Mouse (Mus musculus): ENCODE measurements around the gene Mfn1. TPM values are rescaled to one million over a fixed set of nuclear protein-coding genes. Genes with fewer than 3 reads are reported as not detected.

Mfn1 gene
- total and polyA plus RNA-seq, 3 experiments, result 16.6 to 27.4 (median 25.6) TPM

DNA sequence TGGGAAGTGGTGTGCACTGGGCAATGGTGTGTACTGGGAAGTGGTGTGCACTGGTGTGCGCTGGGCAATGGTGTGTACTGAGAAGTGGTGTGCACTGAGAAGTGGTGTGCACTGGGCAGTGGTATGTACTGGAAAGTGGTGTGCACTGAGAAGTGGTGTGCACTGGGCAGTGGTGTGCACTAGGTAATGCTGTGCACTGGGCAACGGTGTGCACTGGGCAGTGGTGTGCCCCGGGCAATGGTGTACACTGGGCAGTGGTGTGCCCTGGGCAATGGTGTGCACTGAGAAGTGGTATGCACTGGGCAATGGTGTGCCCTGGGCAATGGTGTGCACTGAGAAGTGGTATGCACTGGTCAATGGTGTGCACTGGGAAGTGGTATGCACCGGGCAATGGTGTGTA, 80.0 kb downstream of the Mfn1 start:
- no peaks in the 10 kb centered on the region for H3K79me2 ChIP-seq (replicated peaks; ENCODE audit: control insufficient read depth, extremely low read depth, insufficient read depth, poor library complexity, severe bottlenecking)
- dilution Hi-C loops (cut with MboI; ENCODE audit: extremely low pct_ligation_motif_present, extremely low pct_unique_long_range_greater_than_20kb, low sequenced_read_pairs) (no loop called here), in situ Hi-C loops (cut with MboI; ENCODE audit: low pct_ligation_motif_present, low pct_unique_long_range_greater_than_20kb, low sequenced_read_pairs) (no loop called here)
- no peaks in the 10 kb centered on the region for H3K36me3 ChIP-seq (replicated peaks in 1 of 2; ENCODE audit: control insufficient read depth in 1 of 2, insufficient read depth in 1 of 2, low read length in 1 of 2)
- TF ChIP-seq JUND (conservative IDR thresholded peaks at IDR 0.05; ENCODE audit: low read depth, low read length) (no peak), ZC3H11A (IDR thresholded peaks at IDR 0.05; ENCODE audit: low read depth, low read length) (no peak), POLR2A (IDR thresholded peaks at IDR 0.05; ENCODE audit: low read depth, low read length) (no peak), MYC (IDR thresholded peaks at IDR 0.05; ENCODE audit: low read depth, low read length) (no peak), JUN (IDR thresholded peaks at IDR 0.05; ENCODE audit: insufficient read depth, low read depth, low read length) (no peak), ZNF384 (IDR thresholded peaks at IDR 0.05; ENCODE audit: low read depth, low read length) (no peak), USF2 (conservative IDR thresholded peaks at IDR 0.05; ENCODE audit: low read depth, low read length) (no peak), RAD21 (IDR thresholded peaks at IDR 0.05; ENCODE audit: low read depth, low read length) (no peak)
- no peaks in the 10 kb centered on the region for H3K27me3 ChIP-seq (replicated peaks)
- H3K4me2 ChIP-seq (ENCODE audit: insufficient read depth, low read depth, poor library complexity, severe bottlenecking), result no peak overlapping the region
- H3K9me3 ChIP-seq (replicated peaks; ENCODE audit: low read length), result peaks cover under 1% of the 10 kb centered on the region
- DNase-seq (ENCODE audit: extremely low read depth), result no peak
- H3K4me3 ChIP-seq (replicated peaks in 1 of 3; ENCODE audit: low read depth in 2 of 3, low read length in 2 of 3, poor library complexity in 1 of 3), result no peak overlapping the region
- no peak overlapping the region for H3K27ac ChIP-seq (ENCODE audit: insufficient read depth, low read depth)
- H3K4me1 ChIP-seq (ENCODE audit: control insufficient read depth in 1 of 2, insufficient read depth in 2 of 2), result peaks cover 4 to 7% of the 10 kb centered on the region in 2 experiments; a peak in 2 of 4 replicates
- H3K9ac ChIP-seq (ENCODE audit: insufficient read depth, low read depth), result no peak overlapping the region

DNA sequence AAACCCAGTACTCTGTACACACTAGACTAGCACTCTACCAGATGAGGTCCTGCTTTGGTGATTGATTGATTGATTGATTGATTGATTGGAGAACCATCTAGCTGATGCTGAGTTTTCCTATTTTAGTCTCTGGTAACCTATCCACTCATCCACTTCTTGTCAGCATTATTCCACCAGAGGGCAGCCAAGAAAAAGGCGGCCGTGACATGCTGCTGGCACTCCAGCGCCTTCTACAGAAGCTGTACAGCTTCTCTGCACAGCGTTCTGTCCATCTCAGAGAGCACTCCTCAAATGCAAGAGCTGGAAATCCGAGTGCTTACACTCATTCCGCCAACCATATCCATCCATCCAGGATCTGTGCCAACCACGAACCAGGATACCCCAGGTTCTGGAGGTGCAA, 81.3 kb downstream of the Mfn1 start:
- Histone ChIP-seq H3K36me3 (replicated peaks in 1 of 2; ENCODE audit: control insufficient read depth in 1 of 2, insufficient read depth in 1 of 2, low read length in 1 of 2) (no peaks in the 10 kb centered on the region), H3K27me3 (replicated peaks) (no peaks in the 10 kb centered on the region), H3K9ac (ENCODE audit: insufficient read depth, low read depth) (no peak overlapping the region), H3K4me3 (replicated peaks in 1 of 3; ENCODE audit: low read depth in 2 of 3, low read length in 2 of 3, poor library complexity in 1 of 3) (no peak overlapping the region), H3K79me2 (replicated peaks; ENCODE audit: control insufficient read depth, extremely low read depth, insufficient read depth, poor library complexity, severe bottlenecking) (no peaks in the 10 kb centered on the region), H3K27ac (ENCODE audit: insufficient read depth, low read depth) (no peak overlapping the region), H3K4me1 (ENCODE audit: control insufficient read depth in 1 of 2, insufficient read depth in 2 of 2) (peaks cover 7% of the 10 kb centered on the region in 2 experiments; a peak in 3 of 4 replicates), H3K4me2 (ENCODE audit: insufficient read depth, low read depth, poor library complexity, severe bottlenecking) (no peak overlapping the region), H3K9me3 (replicated peaks; ENCODE audit: low read length) (no peaks in the 10 kb centered on the region)
- DNase-seq (ENCODE audit: extremely low read depth), result peak; percentile 37
- dilution Hi-C loops (cut with MboI; ENCODE audit: extremely low pct_ligation_motif_present, extremely low pct_unique_long_range_greater_than_20kb, low sequenced_read_pairs) (no loop called here), in situ Hi-C loops (cut with MboI; ENCODE audit: low pct_ligation_motif_present, low pct_unique_long_range_greater_than_20kb, low sequenced_read_pairs) (loop anchor here (5.0 kb wide), 1 partner anchor 87 kb away; no protein-coding TSS in a partner anchor)
- TF ChIP-seq SMC3 (IDR thresholded peaks at IDR 0.05; ENCODE audit: low read depth, low read length) (peak; percentile 82), NRF1 (IDR thresholded peaks at IDR 0.05; ENCODE audit: low read depth, low read length) (no peak), CTCF (conservative IDR thresholded peaks at IDR 0.05 in 1 of 2, IDR thresholded peaks at IDR 0.05 in 1 of 2; ENCODE audit: low read depth in 2 of 2, low read length in 2 of 2) (peak in 1 of 2 experiments; percentile 89; a peak in 2 of 4 replicates), POLR2A (IDR thresholded peaks at IDR 0.05; ENCODE audit: low read depth, low read length) (no peak), RAD21 (IDR thresholded peaks at IDR 0.05; ENCODE audit: low read depth, low read length) (peak; percentile 70), MXI1 (IDR thresholded peaks at IDR 0.05; ENCODE audit: low read depth, low read length) (no peak)

DNA sequence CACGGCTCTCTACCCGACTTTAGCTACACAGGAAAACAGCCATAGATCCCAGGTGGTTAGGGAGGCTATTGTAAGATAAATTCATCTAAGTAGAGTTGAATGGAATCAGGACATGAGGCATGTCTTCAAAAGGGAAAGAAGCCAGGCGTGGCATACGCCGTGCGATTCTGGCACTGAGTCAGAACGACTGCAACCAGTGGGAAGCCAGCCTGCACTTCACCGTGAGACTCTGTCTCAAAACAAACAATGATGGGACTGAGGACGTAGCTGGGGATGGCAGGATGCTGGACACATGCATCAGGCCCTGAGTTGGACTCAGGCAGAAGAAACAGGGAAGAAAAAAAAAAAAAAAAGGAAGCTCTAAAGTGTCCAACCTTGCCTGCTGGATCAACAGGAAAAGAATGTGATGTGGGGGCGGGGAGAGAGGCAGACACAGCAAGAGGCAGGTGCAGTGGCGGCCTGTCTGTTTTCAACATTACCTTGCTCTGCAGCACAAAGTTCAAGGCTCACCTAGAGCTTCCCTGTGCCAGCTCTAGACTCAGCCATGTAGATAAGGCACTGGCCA, 82.4 kb downstream of the Mfn1 start:
- H3K9ac ChIP-seq (ENCODE audit: insufficient read depth, low read depth), result no peak overlapping the region
- H3K4me1 ChIP-seq (ENCODE audit: control insufficient read depth in 1 of 2, insufficient read depth in 2 of 2), result peaks cover 7% of the 10 kb centered on the region in 2 experiments; a peak in 3 of 4 replicates
- H3K79me2 ChIP-seq (replicated peaks; ENCODE audit: control insufficient read depth, extremely low read depth, insufficient read depth, poor library complexity, severe bottlenecking), result no peaks in the 10 kb centered on the region
- no peaks in the 10 kb centered on the region for H3K27me3 ChIP-seq (replicated peaks)
- no peak overlapping the region for H3K4me3 ChIP-seq (replicated peaks in 1 of 3; ENCODE audit: low read depth in 2 of 3, low read length in 2 of 3, poor library complexity in 1 of 3)
- H3K9me3 ChIP-seq (replicated peaks; ENCODE audit: low read length), result no peaks in the 10 kb centered on the region
- DNase-seq (ENCODE audit: extremely low read depth), result no peak
- TF ChIP-seq HCFC1 (IDR thresholded peaks at IDR 0.05; ENCODE audit: low read depth, low read length), result no peak
- TF ChIP-seq USF2 (conservative IDR thresholded peaks at IDR 0.05; ENCODE audit: low read depth, low read length), result no peak
- TF ChIP-seq ETS1 (conservative IDR thresholded peaks at IDR 0.05; ENCODE audit: low read depth, low read length), result no peak
- no peak for TF ChIP-seq RAD21 (IDR thresholded peaks at IDR 0.05; ENCODE audit: low read depth, low read length)
- TF ChIP-seq CHD2 (IDR thresholded peaks at IDR 0.05; ENCODE audit: low read length), result no peak
- no peak for TF ChIP-seq E2F4 (IDR thresholded peaks at IDR 0.05; ENCODE audit: insufficient replicate concordance, low read depth, low read length)
- no peak for TF ChIP-seq ZNF384 (IDR thresholded peaks at IDR 0.05; ENCODE audit: low read depth, low read length)
- TF ChIP-seq NRF1 (IDR thresholded peaks at IDR 0.05; ENCODE audit: low read depth, low read length), result no peak
- no peak for TF ChIP-seq TCF12 (IDR thresholded peaks at IDR 0.05; ENCODE audit: low read depth, low read length)
- TF ChIP-seq KAT2A (IDR thresholded peaks at IDR 0.05; ENCODE audit: insufficient replicate concordance, low read length), result no peak
- no peak for TF ChIP-seq IRF4 (IDR thresholded peaks at IDR 0.05; ENCODE audit: low read depth, low read length)
- TF ChIP-seq ZKSCAN1 (IDR thresholded peaks at IDR 0.05; ENCODE audit: borderline replicate concordance, low read depth, low read length), result no peak
- H3K27ac ChIP-seq (ENCODE audit: insufficient read depth, low read depth), result no peak overlapping the region
- no peaks in the 10 kb centered on the region for H3K36me3 ChIP-seq (replicated peaks in 1 of 2; ENCODE audit: control insufficient read depth in 1 of 2, insufficient read depth in 1 of 2, low read length in 1 of 2)
- dilution Hi-C loops (cut with MboI; ENCODE audit: extremely low pct_ligation_motif_present, extremely low pct_unique_long_range_greater_than_20kb, low sequenced_read_pairs) (no loop called here), in situ Hi-C loops (cut with MboI; ENCODE audit: low pct_ligation_motif_present, low pct_unique_long_range_greater_than_20kb, low sequenced_read_pairs) (loop anchor here (5.0 kb wide), 1 partner anchor 86 kb away; no protein-coding TSS in a partner anchor)
- no peak overlapping the region for H3K4me2 ChIP-seq (ENCODE audit: insufficient read depth, low read depth, poor library complexity, severe bottlenecking)

All from CH12.LX (cell line).